In the genomic region with DNA sequence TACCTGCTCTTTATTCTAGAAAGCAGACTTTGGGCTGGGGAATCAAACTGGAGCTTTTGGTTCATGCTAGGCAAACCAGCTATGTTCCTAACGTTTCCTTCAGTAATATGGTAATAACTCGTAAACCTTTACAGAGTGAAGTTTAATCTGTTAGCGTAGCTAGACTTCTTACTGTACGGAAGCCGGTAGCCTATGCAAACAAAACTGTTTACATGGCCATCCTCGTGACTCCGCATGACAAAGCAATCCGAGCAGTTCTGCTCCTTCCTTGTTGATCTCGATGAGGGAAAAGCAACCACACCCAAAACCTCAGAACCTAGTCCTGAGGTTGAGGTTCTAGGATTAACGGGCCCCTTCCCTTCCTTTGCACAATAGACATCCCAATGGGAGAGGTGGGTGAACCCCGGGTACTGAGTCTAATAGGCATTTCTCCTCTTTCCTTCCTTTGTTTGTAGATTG, we compare ENCODE assay signal across 8 mouse cellular contexts. TPM values are rescaled to one million over a fixed set of nuclear protein-coding genes. Genes with fewer than 3 reads are reported as not detected.
DNase-seq lines count a peak whose midpoint lies in the region; ATAC-seq and TF ChIP-seq lines count a peak whose summit lies in the region.

No protein-coding gene starts in this region.

- ATAC-seq in heart, embryonic 11.5 days (replicated peaks; ENCODE audit: insufficient number of reproducible peaks, low FRiP score, low TSS enrichment): peak; percentile 59
- ATAC-seq in kidney, embryonic 16.5 days (ENCODE audit: low FRiP score, low TSS enrichment): peak; percentile 14
- ATAC-seq in stomach, postnatal 0 days (ENCODE audit: low FRiP score, low TSS enrichment): peak; percentile 83

- H3K4me2 ChIP-seq in heart, embryonic 11.5 days: peak overlapping the region; percentile 84
- peak overlapping the region; percentile 91 for H3K4me2 ChIP-seq in kidney, embryonic 16.5 days (replicated peaks; ENCODE audit: low read depth, low read length)
- H3K4me2 ChIP-seq in stomach, postnatal 0 days (replicated peaks; ENCODE audit: low read depth): peak overlapping the region; percentile 77

- peaks cover 8% of the 10 kb centered on the region; the same call in 1 of the 2 replicates for H3K36me3 ChIP-seq in heart, embryonic 11.5 days (ENCODE audit: control insufficient read depth, insufficient read depth, low read length)
- H3K36me3 ChIP-seq in kidney, embryonic 16.5 days (ENCODE audit: insufficient read depth, low read length): peaks cover 23% of the 10 kb centered on the region; the same call in 1 of the 2 replicates
- H3K36me3 ChIP-seq in liver, adult 2 months (ENCODE audit: control insufficient read depth, insufficient read depth, low read length): peaks cover 14% of the 10 kb centered on the region
- H3K36me3 ChIP-seq in stomach, postnatal 0 days (ENCODE audit: control insufficient read depth, insufficient read depth, low read length): 0 out of 2 replicates have a peak, but pooled peaks cover 3% of the 10 kb centered on the region

- peak overlapping the region; percentile 86 for H3K9ac ChIP-seq in heart, embryonic 11.5 days (ENCODE audit: low read depth, low read length)
- peak overlapping the region; percentile 96 for H3K9ac ChIP-seq in kidney, embryonic 16.5 days (replicated peaks; ENCODE audit: low read length)
- peak overlapping the region; percentile 93 for H3K9ac ChIP-seq in liver, adult 2 months (ENCODE audit: low read depth, low read length)
- peak overlapping the region; percentile 88 for H3K9ac ChIP-seq in stomach, postnatal 0 days (ENCODE audit: low read length)

- TF ChIP-seq POLR2A in liver, adult 2 months (IDR thresholded peaks at IDR 0.05; ENCODE audit: extremely low read depth, insufficient read depth, low read length): no peak

- H3K27me3 ChIP-seq in heart, embryonic 11.5 days (ENCODE audit: control insufficient read depth, insufficient read depth, low read length): no peaks in the 10 kb centered on the region
- H3K27me3 ChIP-seq in kidney, embryonic 16.5 days (ENCODE audit: insufficient read depth, low read length): no peaks in the 10 kb centered on the region
- H3K27me3 ChIP-seq in liver, adult 2 months (ENCODE audit: control insufficient read depth, insufficient read depth, low read length): no peaks in the 10 kb centered on the region
- no peaks in the 10 kb centered on the region for H3K27me3 ChIP-seq in stomach, postnatal 0 days (ENCODE audit: control insufficient read depth, insufficient read depth, low read length)

- no peak for TF ChIP-seq CTCF in liver, adult 2 months (IDR thresholded peaks at IDR 0.05; ENCODE audit: low read depth, low read length)
- TF ChIP-seq CTCF in stomach, postnatal 0 days (IDR thresholded peaks at IDR 0.05; ENCODE audit: low read depth): no peak

- peak overlapping the region; percentile 95 for H3K27ac ChIP-seq in heart, embryonic 11.5 days (ENCODE audit: low read depth, low read length)
- peak overlapping the region; percentile 97 for H3K27ac ChIP-seq in kidney, embryonic 16.5 days (ENCODE audit: low read length)
- peak overlapping the region; percentile 99 for H3K27ac ChIP-seq in liver, adult 2 months (replicated peaks; ENCODE audit: insufficient read depth, low read depth, low read length)
- H3K27ac ChIP-seq in stomach, postnatal 0 days (replicated peaks): peak overlapping the region; percentile 99

- peak overlapping the region; percentile 79 for H3K4me3 ChIP-seq in heart, embryonic 11.5 days (ENCODE audit: low read depth, low read length)
- peak overlapping the region; percentile 77 for H3K4me3 ChIP-seq in kidney, embryonic 16.5 days (ENCODE audit: low read length)
- peak overlapping the region; percentile 80 for H3K4me3 ChIP-seq in liver, adult 2 months (ENCODE audit: insufficient read depth, low read depth, low read length)
- peak overlapping the region; percentile 57 for H3K4me3 ChIP-seq in stomach, postnatal 0 days (ENCODE audit: low read depth, low read length)

- H3K9me3 ChIP-seq in heart, embryonic 11.5 days (replicated peaks; ENCODE audit: control insufficient read depth, low read length): no peaks in the 10 kb centered on the region
- no peaks in the 10 kb centered on the region for H3K9me3 ChIP-seq in kidney, embryonic 16.5 days (ENCODE audit: low read length)
- no peaks in the 10 kb centered on the region for H3K9me3 ChIP-seq in stomach, postnatal 0 days (ENCODE audit: control insufficient read depth, low read length)

- peak; percentile 28 for DNase-seq in urinary bladder, adult 2 months (ENCODE audit: low spot score)
- no peak for DNase-seq in urinary bladder, postnatal 10 days (ENCODE audit: low spot score)
- DNase-seq in embryo, embryonic 11.5 days (ENCODE audit: low read depth, low spot score): peak; percentile 40
- DNase-seq in liver, adult 2 months (ENCODE audit: extremely low read depth, low read depth, low spot score): peak; percentile 93
- DNase-seq in monocyte, adult 2 months (ENCODE audit: low read depth in 1 of 2, low spot score in 2 of 2): peak; percentile 71 to 80
- peak; percentile 83 for DNase-seq in stomach, postnatal 0 days (ENCODE audit: low spot score)

- WGBS in heart, embryonic 11.5 days (ENCODE audit: insufficient replicate concordance): 4% methylated on average over 11 of the region's 11 CpGs
- under 1% methylated on average over 11 of the region's 11 CpGs for WGBS in kidney, embryonic 16.5 days
- WGBS in liver, adult 2 months: under 1% methylated on average over 11 of the region's 11 CpGs
- 0% methylated on average over 11 of the region's 11 CpGs for WGBS in stomach, postnatal 0 days

- peaks cover 17% of the 10 kb centered on the region for H3K4me1 ChIP-seq in heart, embryonic 11.5 days (ENCODE audit: control insufficient read depth, insufficient read depth, low read length)
- H3K4me1 ChIP-seq in kidney, embryonic 16.5 days (ENCODE audit: insufficient read depth, low read length): peaks cover 32% of the 10 kb centered on the region
- peaks cover 12% of the 10 kb centered on the region for H3K4me1 ChIP-seq in liver, adult 2 months (ENCODE audit: control insufficient read depth, insufficient read depth, low read length)
- H3K4me1 ChIP-seq in stomach, postnatal 0 days (replicated peaks; ENCODE audit: control insufficient read depth, insufficient read depth): peaks cover 3% of the 10 kb centered on the region; the same call in 1 of the 2 replicates

- peaks cover 4% of the 10 kb centered on the region; the same call in 1 of the 2 replicates for H3K79me2 ChIP-seq in liver, adult 2 months (ENCODE audit: control insufficient read depth, insufficient read depth, low read length)

- peak; percentile 81 for TF ChIP-seq EP300 in stomach, postnatal 0 days (optimal IDR thresholded peaks at IDR 0.05)

RNA-seq across cellular contexts. Expression of gene Ubb, which starts 0.7 kb away (rescaled TPM):
- 2,108 and 2,141 TPM in 2 replicates for polyA plus RNA-seq in urinary bladder, adult 2 months (2012; rRNA removed)
- polyA plus RNA-seq in heart, embryonic 11.5 days (2014; fragmentation: Nextera tagmentation; extraction: Ambion mirVana): 2,677 and 2,901 TPM in 2 replicates
- polyA plus RNA-seq in kidney, embryonic 16.5 days (2015; fragmentation: Nextera tagmentation; extraction: Ambion mirVana): 3,284 and 3,391 TPM in 2 replicates
- 621 and 698 TPM in 2 replicates for total RNA-seq in liver, adult 2 months (2014; rRNA removed)
- 644 and 809 TPM in 2 replicates for polyA plus RNA-seq in liver, adult 2 months (2012; rRNA removed)
- 1,850 and 1,934 TPM in 2 replicates for polyA plus RNA-seq in stomach, postnatal 0 days (2015; fragmentation: Nextera tagmentation; extraction: Ambion mirVana)

RNA-seq across cellular contexts. Expression of gene Cenpv, which starts 11.2 kb away (rescaled TPM):
- 30.7 and 38.1 TPM in 2 replicates for polyA plus RNA-seq in urinary bladder, adult 2 months (2012; rRNA removed)
- 13.6 and 15.1 TPM in 2 replicates for polyA plus RNA-seq in heart, embryonic 11.5 days (2014; fragmentation: Nextera tagmentation; extraction: Ambion mirVana)
- 7.6 and 17.7 TPM in 2 replicates for polyA plus RNA-seq in kidney, embryonic 16.5 days (2015; fragmentation: Nextera tagmentation; extraction: Ambion mirVana)
- total RNA-seq in liver, adult 2 months (2014; rRNA removed): 20.5 and 26.6 TPM in 2 replicates
- 31.6 and 32.6 TPM in 2 replicates for polyA plus RNA-seq in liver, adult 2 months (2012; rRNA removed)
- 17.8 and 18.6 TPM in 2 replicates for polyA plus RNA-seq in stomach, postnatal 0 days (2015; fragmentation: Nextera tagmentation; extraction: Ambion mirVana)

RNA-seq across cellular contexts. Expression of gene Trpv2, which starts 24.0 kb away (rescaled TPM):
- 52.6 and 62.0 TPM in 2 replicates for polyA plus RNA-seq in urinary bladder, adult 2 months (2012; rRNA removed)
- 4.1 and 4.4 TPM in 2 replicates for polyA plus RNA-seq in heart, embryonic 11.5 days (2014; fragmentation: Nextera tagmentation; extraction: Ambion mirVana)
- 4.6 and 6.6 TPM in 2 replicates for polyA plus RNA-seq in kidney, embryonic 16.5 days (2015; fragmentation: Nextera tagmentation; extraction: Ambion mirVana)
- 0.83 and 2.1 TPM in 2 replicates for total RNA-seq in liver, adult 2 months (2014; rRNA removed)
- polyA plus RNA-seq in liver, adult 2 months (2012; rRNA removed): 0.57 and 1.7 TPM in 2 replicates
- polyA plus RNA-seq in stomach, postnatal 0 days (2015; fragmentation: Nextera tagmentation; extraction: Ambion mirVana): 9.6 and 11.0 TPM in 2 replicates

Comparison
In these comparisons a context has a peak if more than half of its experiments do, and no peak if none do; other contexts are left out.
1. ATAC-seq: peak in every context shown above with its lines; median percentile 83 in stomach, postnatal 0 days; 59 in heart, embryonic 11.5 days; 14 in kidney, embryonic 16.5 days.